Mouse (Mus musculus): ENCODE measurements around the gene Padi3. TPM values are rescaled to one million over a fixed set of nuclear protein-coding genes. Genes with fewer than 3 reads are reported as not detected.
A peak's percentile ranks its signal among the peaks of the same experiment; 100 is the strongest.

Padi3 gene
- polyA plus RNA-seq, 1 experiment = not detected

DNA sequence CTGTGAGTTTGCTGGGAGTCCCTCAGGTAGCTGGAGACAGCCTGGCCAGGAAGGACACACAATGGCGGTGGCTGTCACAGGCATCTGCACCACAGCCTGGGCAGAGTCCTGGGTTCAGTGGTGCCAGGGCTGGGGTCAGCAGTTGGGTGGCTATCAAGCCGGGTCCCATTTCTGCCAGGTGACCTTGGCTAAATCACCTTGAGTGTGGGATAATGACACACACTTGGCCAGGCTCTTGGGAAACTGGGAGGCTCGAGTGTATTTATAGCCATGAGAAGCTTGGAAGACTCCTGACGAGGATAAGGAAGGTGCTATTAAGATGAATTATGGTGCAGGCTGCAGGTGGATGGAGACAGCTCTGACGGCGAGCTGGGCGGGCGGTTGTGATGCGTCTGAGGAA lies 5.8 kb downstream of the Padi3 start:
- Histone ChIP-seq H3K4me3 (ENCODE audit: insufficient read depth, low read length) (no peak overlapping the region), H3K4me1 (ENCODE audit: control insufficient read depth, insufficient read depth, low read length) (no peaks in the 10 kb centered on the region), H3K27ac (ENCODE audit: insufficient read depth, low read length) (no peak overlapping the region)
- TF ChIP-seq CTCF (IDR thresholded peaks at IDR 0.05; ENCODE audit: borderline replicate concordance, insufficient read depth, low read length) (no peak), POLR2A (IDR thresholded peaks at IDR 0.05; ENCODE audit: low read depth, low read length) (no peak)

- no peak overlapping the region for H3K27ac ChIP-seq (ENCODE audit: insufficient read depth, low read length)
- TF ChIP-seq POLR2A (IDR thresholded peaks at IDR 0.05; ENCODE audit: low read depth, low read length) (no peak), CTCF (IDR thresholded peaks at IDR 0.05; ENCODE audit: borderline replicate concordance, insufficient read depth, low read length) (no peak)
- no peak overlapping the region for H3K4me3 ChIP-seq (ENCODE audit: insufficient read depth, low read length)
- no peaks in the 10 kb centered on the region for H3K4me1 ChIP-seq (ENCODE audit: control insufficient read depth, insufficient read depth, low read length)
Measured at GRCm38 (mm10) chr4:140801364-140801763, 9.1 kb downstream of the Padi3 start.

- H3K4me1 ChIP-seq (ENCODE audit: control insufficient read depth, insufficient read depth, low read length) = no peaks in the 10 kb centered on the region
- TF ChIP-seq POLR2A (IDR thresholded peaks at IDR 0.05; ENCODE audit: low read depth, low read length) = no peak
- no peak for TF ChIP-seq CTCF (IDR thresholded peaks at IDR 0.05; ENCODE audit: borderline replicate concordance, insufficient read depth, low read length)
Measured at GRCm38 (mm10) chr4:140796786-140797185, 13.7 kb downstream of the Padi3 start.

DNA sequence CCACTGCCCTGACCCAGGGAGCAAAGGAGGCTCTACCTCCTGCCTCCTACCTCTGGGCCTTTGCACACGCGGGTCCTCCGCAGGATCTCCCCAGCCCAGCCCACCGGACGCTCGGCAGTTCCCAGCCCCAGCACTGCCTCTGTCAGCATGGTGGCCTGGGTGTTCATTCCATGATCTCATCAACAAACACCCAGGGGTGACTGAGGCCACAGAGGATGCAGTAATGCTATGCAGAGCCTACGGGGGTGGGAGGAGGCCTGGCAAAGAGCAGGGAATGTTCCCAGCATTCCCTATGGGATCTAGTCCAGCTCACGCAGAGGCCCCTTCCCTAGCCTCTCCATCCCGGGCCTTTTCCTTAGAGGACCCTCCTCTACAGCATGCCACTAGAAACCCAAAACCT lies 15.8 kb downstream of the Padi3 start:
- Histone ChIP-seq H3K4me3 (ENCODE audit: insufficient read depth, low read length) (no peak overlapping the region), H3K27ac (ENCODE audit: insufficient read depth, low read length) (no peak overlapping the region), H3K4me1 (ENCODE audit: control insufficient read depth, insufficient read depth, low read length) (no peaks in the 10 kb centered on the region)
- TF ChIP-seq POLR2A (IDR thresholded peaks at IDR 0.05; ENCODE audit: low read depth, low read length) (no peak), CTCF (IDR thresholded peaks at IDR 0.05; ENCODE audit: borderline replicate concordance, insufficient read depth, low read length) (no peak)

More at GRCm38 (mm10) chr4:140796786-140797185, 13.7 kb downstream of the Padi3 start:
- no peak overlapping the region for H3K27ac ChIP-seq (ENCODE audit: insufficient read depth, low read length)
- no peak overlapping the region for H3K4me3 ChIP-seq (ENCODE audit: insufficient read depth, low read length)

- H3K4me3 ChIP-seq (ENCODE audit: insufficient read depth, low read length) = no peak overlapping the region
- H3K27ac ChIP-seq (ENCODE audit: insufficient read depth, low read length) = no peak overlapping the region
- H3K4me1 ChIP-seq (ENCODE audit: control insufficient read depth, insufficient read depth, low read length) = no peaks in the 10 kb centered on the region
- no peak for TF ChIP-seq POLR2A (IDR thresholded peaks at IDR 0.05; ENCODE audit: low read depth, low read length)
- TF ChIP-seq CTCF (IDR thresholded peaks at IDR 0.05; ENCODE audit: borderline replicate concordance, insufficient read depth, low read length) = no peak
Measured at GRCm38 (mm10) chr4:140793795-140794194, 16.7 kb downstream of the Padi3 start.

DNA sequence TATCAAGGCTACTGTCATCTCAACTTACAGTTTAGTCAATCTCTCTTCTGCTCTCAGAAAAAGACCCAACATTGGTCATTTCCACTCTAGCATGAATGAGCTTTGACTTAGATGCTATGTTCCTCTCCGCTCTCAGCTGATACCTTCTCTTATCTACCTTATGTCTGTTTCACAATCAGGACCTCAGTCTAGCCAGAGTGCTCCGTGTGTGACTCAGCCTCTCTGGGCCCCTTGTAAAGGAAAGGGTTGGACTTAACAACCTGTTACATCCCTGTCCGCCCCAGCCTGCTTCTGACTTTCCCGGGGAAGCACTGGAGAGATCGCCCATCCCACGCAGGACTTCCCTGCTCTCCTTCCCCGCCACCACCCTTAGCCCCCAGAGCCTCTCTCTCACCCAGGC lies 17.9 kb downstream of the Padi3 start:
- no peak for TF ChIP-seq CTCF (IDR thresholded peaks at IDR 0.05; ENCODE audit: borderline replicate concordance, insufficient read depth, low read length)
- TF ChIP-seq POLR2A (IDR thresholded peaks at IDR 0.05; ENCODE audit: low read depth, low read length) = no peak
- Histone ChIP-seq H3K4me3 (ENCODE audit: insufficient read depth, low read length) (no peak overlapping the region), H3K4me1 (ENCODE audit: control insufficient read depth, insufficient read depth, low read length) (no peaks in the 10 kb centered on the region), H3K27ac (ENCODE audit: insufficient read depth, low read length) (no peak overlapping the region)

GRCm38 (mm10) chr4:140791071-140791470 lies 19.4 kb downstream of the Padi3 start:
- TF ChIP-seq CTCF (IDR thresholded peaks at IDR 0.05; ENCODE audit: borderline replicate concordance, insufficient read depth, low read length) (no peak), POLR2A (IDR thresholded peaks at IDR 0.05; ENCODE audit: low read depth, low read length) (no peak)
- Histone ChIP-seq H3K4me3 (ENCODE audit: insufficient read depth, low read length) (no peak overlapping the region), H3K27ac (ENCODE audit: insufficient read depth, low read length) (no peak overlapping the region), H3K4me1 (ENCODE audit: control insufficient read depth, insufficient read depth, low read length) (no peaks in the 10 kb centered on the region)

DNA sequence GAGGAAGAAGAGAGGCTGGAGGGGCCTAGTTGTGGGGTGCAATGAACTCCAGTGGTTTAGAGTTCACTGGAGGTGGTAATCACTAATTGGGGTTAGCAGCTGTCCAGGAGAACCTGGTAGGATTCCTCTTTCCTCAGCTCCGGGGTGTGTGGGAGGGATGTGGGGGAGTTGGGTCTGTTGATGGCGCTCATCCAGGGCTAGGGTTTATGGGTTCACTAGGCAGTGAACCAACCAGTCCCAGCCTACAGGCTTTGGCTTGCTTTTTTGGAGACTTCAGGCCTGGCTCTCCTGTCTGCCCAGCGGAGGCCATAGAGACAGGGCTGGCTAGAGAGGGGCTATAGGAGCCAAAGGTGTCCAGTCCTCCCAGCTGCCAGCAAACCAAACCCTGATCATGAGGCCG lies 20.5 kb downstream of the Padi3 start:
- H3K27ac ChIP-seq (ENCODE audit: insufficient read depth, low read length) = no peak overlapping the region
- H3K4me3 ChIP-seq (ENCODE audit: insufficient read depth, low read length) = no peak overlapping the region
- no peaks in the 10 kb centered on the region for H3K4me1 ChIP-seq (ENCODE audit: control insufficient read depth, insufficient read depth, low read length)
- TF ChIP-seq POLR2A (IDR thresholded peaks at IDR 0.05; ENCODE audit: low read depth, low read length) (no peak), CTCF (IDR thresholded peaks at IDR 0.05; ENCODE audit: borderline replicate concordance, insufficient read depth, low read length) (no peak)

DNA sequence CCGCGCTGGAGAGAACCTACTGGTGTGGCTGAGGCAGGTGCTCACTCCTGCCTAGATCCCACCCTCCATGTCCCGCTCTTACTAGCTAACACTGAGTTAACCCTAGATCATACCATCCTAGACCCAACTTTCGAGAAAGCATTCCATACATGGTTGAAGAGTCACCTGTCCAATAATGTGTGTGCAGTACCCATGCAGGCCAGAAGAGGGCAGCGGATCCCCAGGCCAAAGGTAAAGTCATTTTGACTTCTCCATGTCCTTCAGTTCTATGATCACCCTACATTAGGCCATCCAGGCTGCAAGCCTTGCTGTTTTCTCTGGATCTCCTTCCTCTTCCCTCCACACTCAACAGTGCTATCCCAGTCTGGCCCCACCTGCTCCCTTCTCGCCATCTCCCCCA lies 21.5 kb downstream of the Padi3 start:
- no peak overlapping the region for H3K27ac ChIP-seq (ENCODE audit: insufficient read depth, low read length)
- H3K4me3 ChIP-seq (ENCODE audit: insufficient read depth, low read length) = no peak overlapping the region
- no peaks in the 10 kb centered on the region for H3K4me1 ChIP-seq (ENCODE audit: control insufficient read depth, insufficient read depth, low read length)
- TF ChIP-seq POLR2A (IDR thresholded peaks at IDR 0.05; ENCODE audit: low read depth, low read length) (no peak), CTCF (IDR thresholded peaks at IDR 0.05; ENCODE audit: borderline replicate concordance, insufficient read depth, low read length) (peak; percentile 74; the same call in 1 of the 2 replicates)

- TF ChIP-seq CTCF (IDR thresholded peaks at IDR 0.05; ENCODE audit: borderline replicate concordance, insufficient read depth, low read length) (no peak), POLR2A (IDR thresholded peaks at IDR 0.05; ENCODE audit: low read depth, low read length) (no peak)
- H3K4me1 ChIP-seq (ENCODE audit: control insufficient read depth, insufficient read depth, low read length) = no peaks in the 10 kb centered on the region
- no peak overlapping the region for H3K27ac ChIP-seq (ENCODE audit: insufficient read depth, low read length)
- no peak overlapping the region for H3K4me3 ChIP-seq (ENCODE audit: insufficient read depth, low read length)
Measured at GRCm38 (mm10) chr4:140788264-140788663, 22.2 kb downstream of the Padi3 start.

DNA sequence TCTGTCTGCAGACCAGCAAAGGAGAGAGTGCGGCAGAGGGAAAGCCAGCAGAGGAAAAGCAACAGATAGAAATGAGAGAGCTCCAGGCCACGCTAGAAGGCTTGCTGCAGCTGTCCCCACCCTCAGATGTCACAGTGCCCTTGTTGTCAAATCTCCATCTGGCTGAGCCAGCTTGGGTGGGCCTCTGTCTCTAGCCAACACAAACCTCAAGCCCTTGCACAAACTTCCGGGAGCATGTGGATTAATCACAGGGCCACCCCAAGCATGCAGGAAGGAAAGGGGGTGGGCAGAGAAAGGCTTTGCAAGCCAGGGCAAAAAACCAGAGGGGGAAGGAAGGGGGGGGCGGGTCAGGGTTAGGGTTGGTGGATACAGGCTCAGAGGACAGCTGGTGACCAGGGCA lies 23.0 kb downstream of the Padi3 start:
- TF ChIP-seq CTCF (IDR thresholded peaks at IDR 0.05; ENCODE audit: borderline replicate concordance, insufficient read depth, low read length) (no peak), POLR2A (IDR thresholded peaks at IDR 0.05; ENCODE audit: low read depth, low read length) (no peak)

More for the DNA sequence above, 23.0 kb downstream of the Padi3 start:
- no peak overlapping the region for H3K27ac ChIP-seq (ENCODE audit: insufficient read depth, low read length)
- H3K4me1 ChIP-seq (ENCODE audit: control insufficient read depth, insufficient read depth, low read length) = no peaks in the 10 kb centered on the region
- no peak overlapping the region for H3K4me3 ChIP-seq (ENCODE audit: insufficient read depth, low read length)

Measured in embryonic fibroblast, embryonic 13.5 days (primary cell).